Mouse (Mus musculus): ENCODE data around the gene Slc29a4.

DNA sequence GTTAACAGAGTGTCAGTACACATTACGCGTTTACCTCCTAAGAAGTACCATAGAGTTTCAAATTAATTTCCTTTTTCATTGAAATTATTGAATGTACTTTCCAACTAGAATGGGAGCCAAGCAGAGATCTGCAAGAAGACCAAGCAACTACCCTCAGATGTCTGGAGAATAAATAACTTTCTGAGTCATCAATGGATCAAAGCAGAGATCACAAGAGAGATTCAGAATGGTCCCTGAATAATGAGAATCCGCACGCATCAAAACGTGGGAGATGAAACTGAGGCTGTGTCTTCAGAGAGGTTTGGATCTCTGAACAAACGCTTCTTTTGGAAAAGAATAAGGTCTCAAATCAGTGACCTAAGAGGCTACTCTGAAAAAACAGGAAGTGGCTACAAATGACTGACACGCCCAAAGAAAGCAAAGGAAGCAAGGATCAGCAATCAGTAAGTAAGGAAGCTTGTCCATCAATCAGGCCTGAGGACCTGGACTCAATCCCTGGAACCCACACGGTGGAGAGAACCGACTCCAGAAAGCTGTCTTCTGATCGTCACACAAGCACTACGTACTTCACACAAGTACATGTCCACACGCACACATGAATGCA, 54.8 kb downstream of the Slc29a4 start:
- no peak for TF ChIP-seq CTCF (IDR thresholded peaks at IDR 0.05; ENCODE audit: low read depth)
- no peak for TF ChIP-seq EP300 (IDR thresholded peaks at IDR 0.05; ENCODE audit: low read depth)

Data from heart, postnatal 0 days (tissue).